ENCODE assay signal across 9 mouse cellular contexts in the genomic region with DNA sequence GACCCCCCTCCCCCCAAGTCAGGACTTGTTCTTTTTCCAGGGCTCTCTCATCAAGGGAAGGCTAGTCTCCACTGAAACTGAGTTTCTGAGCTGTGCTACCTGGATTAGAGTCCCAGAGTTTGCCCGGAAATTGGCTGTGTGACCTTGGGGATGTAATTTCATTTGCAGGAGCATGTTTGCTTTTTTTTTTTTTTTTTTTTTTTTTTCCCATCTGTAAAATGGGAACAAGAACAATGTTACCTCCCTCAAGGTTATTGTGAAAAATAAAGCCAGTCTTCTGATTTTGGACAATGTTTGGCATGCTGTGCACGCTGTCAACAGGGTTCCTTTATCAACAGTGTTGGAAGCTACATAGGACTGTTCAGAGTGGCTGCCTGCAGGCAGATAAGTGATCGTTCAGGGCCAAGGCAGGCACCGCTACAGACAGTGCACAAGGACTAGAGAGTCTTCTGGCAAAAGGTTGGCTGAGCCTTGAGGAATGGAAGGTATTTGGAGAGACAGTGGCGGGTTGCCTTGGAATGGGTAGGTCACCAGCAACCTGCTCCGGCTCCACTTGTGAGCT. TPM values are rescaled to one million over a fixed set of nuclear protein-coding genes. Genes with fewer than 3 reads are reported as not detected.
DNase-seq lines count a peak whose midpoint lies in the region; ATAC-seq lines count a peak whose summit lies in the region.
"Had no signal": no experiment of that assay in that cellular context is flagged by ENCODE, and none has a peak within 500 bp of the region (broad histone marks: within the 10 kb centered on the region; RNA-seq: fewer than 3 reads in every experiment).

No protein-coding gene starts in this region.

- ATAC-seq in heart, embryonic 15.5 days (replicated peaks; ENCODE audit: insufficient number of reproducible peaks, insufficient read depth, low FRiP score, low read depth): no peak
- no peak for ATAC-seq in hindbrain, embryonic 12.5 days (ENCODE audit: low FRiP score)
- ATAC-seq in midbrain, embryonic 11.5 days (ENCODE audit: low FRiP score): no peak

- no peak for DNase-seq in heart, postnatal 4 days
- peak; percentile 31 for DNase-seq in MN1 (ENCODE audit: low spot score)
- no peak for DNase-seq in midbrain, embryonic 11.5 days (ENCODE audit: low spot score, missing footprints)
- DNase-seq in thymus, adult 18-20 months: no peak
- no peak for DNase-seq in adrenal gland, adult 18-20 months (ENCODE audit: low spot score in 2 of 2)
- DNase-seq in spleen, adult 18-20 months: no peak

- whole genome bisulfite sequencing in heart, embryonic 15.5 days: 33% methylated on average over 6 of the region's 6 CpGs
- WGBS in hindbrain, embryonic 12.5 days: 83% methylated on average over 6 of the region's 6 CpGs
- 75% methylated on average over 6 of the region's 6 CpGs for WGBS in midbrain, embryonic 11.5 days

- peaks cover 17% of the 10 kb centered on the region; the same call in 1 of the 2 replicates for H3K36me3 ChIP-seq in heart, embryonic 15.5 days
- peaks cover 38% of the 10 kb centered on the region for H3K36me3 ChIP-seq in hindbrain, embryonic 12.5 days
- no peaks in the 10 kb centered on the region for H3K36me3 ChIP-seq in midbrain, embryonic 11.5 days (ENCODE audit: control insufficient read depth, insufficient read depth, low read length)

- no peaks in the 10 kb centered on the region for H3K9me3 ChIP-seq in heart, embryonic 15.5 days (replicated peaks)
- H3K9me3 ChIP-seq in hindbrain, embryonic 12.5 days (replicated peaks): no peaks in the 10 kb centered on the region
- no peaks in the 10 kb centered on the region for H3K9me3 ChIP-seq in midbrain, embryonic 11.5 days (ENCODE audit: control insufficient read depth, low read length)
- H3K9me3 ChIP-seq: G1E had no signal

- H3K4me2 ChIP-seq in heart, embryonic 15.5 days: peak overlapping the region; percentile 93
- peak overlapping the region; percentile 79 for H3K4me2 ChIP-seq in hindbrain, embryonic 12.5 days (replicated peaks)
- peak overlapping the region; percentile 87 for H3K4me2 ChIP-seq in midbrain, embryonic 11.5 days

- peak overlapping the region; percentile 86; the same call in 1 of the 2 replicates for H3K9ac ChIP-seq in heart, embryonic 15.5 days
- H3K9ac ChIP-seq in hindbrain, embryonic 12.5 days: peak overlapping the region; percentile 94
- H3K9ac ChIP-seq in midbrain, embryonic 11.5 days (ENCODE audit: low read length): peak overlapping the region; percentile 96

- peak overlapping the region; percentile 88 for H3K4me3 ChIP-seq in heart, embryonic 15.5 days
- peak overlapping the region; percentile 89 for H3K4me3 ChIP-seq in hindbrain, embryonic 12.5 days
- peak overlapping the region; percentile 85 for H3K4me3 ChIP-seq in midbrain, embryonic 11.5 days (ENCODE audit: low read depth, low read length)

- peaks cover 47% of the 10 kb centered on the region for H3K4me1 ChIP-seq in heart, embryonic 15.5 days (replicated peaks)
- H3K4me1 ChIP-seq in hindbrain, embryonic 12.5 days: peaks cover 36% of the 10 kb centered on the region
- H3K4me1 ChIP-seq in midbrain, embryonic 11.5 days (ENCODE audit: control insufficient read depth, insufficient read depth, low read length): peaks cover 9% of the 10 kb centered on the region

- peak overlapping the region; percentile 85 for H3K27ac ChIP-seq in heart, embryonic 15.5 days
- peak overlapping the region; percentile 94 for H3K27ac ChIP-seq in hindbrain, embryonic 12.5 days
- H3K27ac ChIP-seq in midbrain, embryonic 11.5 days (ENCODE audit: low read depth, low read length): 0 out of 2 replicates have a peak overlapping the region, but pooled peaks have one; percentile 25

- H3K27me3 ChIP-seq in heart, embryonic 15.5 days: no peaks in the 10 kb centered on the region
- no peaks in the 10 kb centered on the region for H3K27me3 ChIP-seq in hindbrain, embryonic 12.5 days
- no peaks in the 10 kb centered on the region for H3K27me3 ChIP-seq in midbrain, embryonic 11.5 days (ENCODE audit: control insufficient read depth, insufficient read depth, low read length)

RNA-seq across cellular contexts. Expression of a gene that starts 1.1 kb away (rescaled TPM):
- 31.0 and 43.3 TPM in 2 replicates for polyA plus RNA-seq in heart, embryonic 15.5 days (2015; fragmentation: Nextera tagmentation; extraction: Ambion mirVana)
- 10 to 100 TPM; 13.5 to 14.6 TPM for total RNA-seq in heart, postnatal 4 days (2021)
- 86.0 and 92.7 TPM in 2 replicates for polyA plus RNA-seq in hindbrain, embryonic 12.5 days (2016; fragmentation: Nextera tagmentation; extraction: Ambion mirVana)
- polyA plus RNA-seq in midbrain, embryonic 11.5 days (2014; fragmentation: Nextera tagmentation; extraction: Ambion mirVana): 63.4 and 71.7 TPM in 2 replicates
- total RNA-seq in adrenal gland, adult 18-20 months (2021): 10 to 100 TPM; 25.8 to 29.0 TPM

RNA-seq across cellular contexts. Expression of a gene that starts 16.2 kb away (rescaled TPM):
- polyA plus RNA-seq in heart, embryonic 15.5 days (2015; fragmentation: Nextera tagmentation; extraction: Ambion mirVana): 46.1 and 62.4 TPM in 2 replicates
- total RNA-seq in heart, postnatal 4 days (2021): 10 to 100 TPM; 27.0 to 27.2 TPM
- 76.9 and 77.1 TPM in 2 replicates for polyA plus RNA-seq in hindbrain, embryonic 12.5 days (2016; fragmentation: Nextera tagmentation; extraction: Ambion mirVana)
- polyA plus RNA-seq in midbrain, embryonic 11.5 days (2014; fragmentation: Nextera tagmentation; extraction: Ambion mirVana): 50.9 and 56.3 TPM in 2 replicates
- 10 to 100 TPM; 56.2 to 62.4 TPM for total RNA-seq in adrenal gland, adult 18-20 months (2021)

RNA-seq across cellular contexts. Expression of a gene that starts 21.6 kb away (rescaled TPM):
- 20.6 and 28.6 TPM in 2 replicates for polyA plus RNA-seq in heart, embryonic 15.5 days (2015; fragmentation: Nextera tagmentation; extraction: Ambion mirVana)
- 1 to 10 TPM; 3.3 to 3.6 TPM for total RNA-seq in heart, postnatal 4 days (2021)
- polyA plus RNA-seq in hindbrain, embryonic 12.5 days (2016; fragmentation: Nextera tagmentation; extraction: Ambion mirVana): 16.8 and 20.1 TPM in 2 replicates
- 1.0 and 1.3 TPM in 2 replicates for polyA plus RNA-seq in midbrain, embryonic 11.5 days (2014; fragmentation: Nextera tagmentation; extraction: Ambion mirVana)
- total RNA-seq in adrenal gland, adult 18-20 months (2021): 10 to 100 TPM; 20.8 to 26.9 TPM

RNA-seq across cellular contexts. Expression of a gene that starts 41.9 kb away (rescaled TPM):
- polyA plus RNA-seq in heart, embryonic 15.5 days (2015; fragmentation: Nextera tagmentation; extraction: Ambion mirVana): 0.78 and 8.9 TPM in 2 replicates
- total RNA-seq in heart, postnatal 4 days (2021): not detected
- polyA plus RNA-seq in hindbrain, embryonic 12.5 days (2016; fragmentation: Nextera tagmentation; extraction: Ambion mirVana): not detected in 2 replicates
- not detected in 2 replicates for polyA plus RNA-seq in midbrain, embryonic 11.5 days (2014; fragmentation: Nextera tagmentation; extraction: Ambion mirVana)
- total RNA-seq in adrenal gland, adult 18-20 months (2021): under 1 TPM; 0.19 to 0.20 TPM
- polyA plus RNA-seq: G1E had no signal

RNA-seq across cellular contexts. Expression of a gene that starts 43.1 kb away (rescaled TPM):
- polyA plus RNA-seq in heart, embryonic 15.5 days (2015; fragmentation: Nextera tagmentation; extraction: Ambion mirVana): 21.6 and 30.9 TPM in 2 replicates
- 10 to 100 TPM; 32.6 to 33.2 TPM for total RNA-seq in heart, postnatal 4 days (2021)
- polyA plus RNA-seq in hindbrain, embryonic 12.5 days (2016; fragmentation: Nextera tagmentation; extraction: Ambion mirVana): 29.4 and 35.9 TPM in 2 replicates
- 51.5 and 57.1 TPM in 2 replicates for polyA plus RNA-seq in midbrain, embryonic 11.5 days (2014; fragmentation: Nextera tagmentation; extraction: Ambion mirVana)
- total RNA-seq in adrenal gland, adult 18-20 months (2021): 1 to 10 TPM; 1.9 to 4.3 TPM

Comparison
In these comparisons a context has a peak if more than half of its experiments do, and no peak if none do; other contexts are left out.
1. H3K27ac ChIP-seq: peak in every context shown above with its lines; median percentile 94 in hindbrain, embryonic 12.5 days; 85 in heart, embryonic 15.5 days; 25 in midbrain, embryonic 11.5 days.